Mouse (Mus musculus): Measurements from ENCODE around the gene Hdac4.

DNA sequence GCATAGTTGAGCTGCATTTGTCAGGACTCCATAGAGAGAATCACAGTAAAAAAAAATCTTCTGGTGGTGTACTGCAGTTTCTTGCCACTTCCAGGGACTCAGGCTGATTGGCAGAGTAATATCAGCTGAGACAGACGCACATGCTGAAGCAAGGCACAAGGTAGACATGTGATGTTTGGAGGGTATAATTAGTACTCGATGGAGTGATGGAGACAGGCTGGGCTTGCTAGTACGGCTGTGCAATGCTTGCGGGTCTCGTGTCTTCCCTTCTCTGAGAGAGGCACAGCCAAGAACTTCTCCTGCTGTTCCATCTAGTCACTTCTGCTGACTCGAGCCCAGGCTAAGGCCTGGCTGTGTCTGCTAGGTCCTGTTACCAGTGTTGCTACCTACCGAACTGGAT is 162.0 kb downstream of the Hdac4 start:
- TF ChIP-seq CTCF (IDR thresholded peaks at IDR 0.05; ENCODE audit: control insufficient read depth, insufficient read depth, low read length) = no peak
- TF ChIP-seq POLR2A (IDR thresholded peaks at IDR 0.05; ENCODE audit: borderline replicate concordance, control insufficient read depth, low read depth, low read length) = no peak

Data from bone marrow, adult 2 months (tissue).